Mouse (Mus musculus): ENCODE data around the gene Fam76b. TPM values are rescaled to one million over a fixed set of nuclear protein-coding genes. Genes with fewer than 3 reads are reported as not detected.

Fam76b gene
- polyA plus RNA-seq, 1 experiment from 2014 or later = 28.3 TPM

DNA sequence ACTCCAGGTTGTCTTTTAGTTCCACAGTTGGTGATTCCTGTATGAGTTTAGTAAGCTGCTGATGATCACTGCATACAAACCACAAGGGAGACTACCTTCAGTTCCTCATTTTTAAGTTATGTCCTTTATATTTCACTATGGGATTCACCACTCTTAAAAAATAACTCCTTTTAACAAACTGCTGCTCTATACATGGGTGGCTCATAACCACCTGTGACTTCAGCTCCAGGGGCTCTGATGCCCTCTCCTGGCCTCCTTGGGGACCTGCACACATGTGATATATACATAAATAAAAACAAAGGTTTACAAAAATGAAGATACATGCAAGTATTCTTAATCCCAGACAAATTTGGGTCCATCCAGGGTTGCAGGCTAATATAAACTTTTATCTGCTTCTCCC is 17.6 kb upstream of the Fam76b start:
- H3K4me1 ChIP-seq (ENCODE audit: control insufficient read depth, insufficient read depth, low read length) = no peaks in the 10 kb centered on the region
- H3K4me2 ChIP-seq (ENCODE audit: low read depth, severe bottlenecking) = no peak overlapping the region
- DNase-seq (ENCODE audit: low spot score) = no peak
- no peaks in the 10 kb centered on the region for H3K9me3 ChIP-seq (ENCODE audit: control insufficient read depth, low read length)
- no peak overlapping the region for H3K4me3 ChIP-seq (ENCODE audit: low read depth, low read length)
- ATAC-seq (ENCODE audit: insufficient number of reproducible peaks, low FRiP score, low TSS enrichment, low read depth) = no peak
- peaks cover 18% of the 10 kb centered on the region; the same call in 1 of the 2 replicates for H3K36me3 ChIP-seq (ENCODE audit: control insufficient read depth, insufficient read depth, low read length)
- H3K27me3 ChIP-seq (ENCODE audit: control insufficient read depth, insufficient read depth, low read length) = no peaks in the 10 kb centered on the region
- no peak overlapping the region for H3K27ac ChIP-seq (replicated peaks; ENCODE audit: low read depth, low read length)
- H3K9ac ChIP-seq (ENCODE audit: low read length) = no peak overlapping the region

DNA sequence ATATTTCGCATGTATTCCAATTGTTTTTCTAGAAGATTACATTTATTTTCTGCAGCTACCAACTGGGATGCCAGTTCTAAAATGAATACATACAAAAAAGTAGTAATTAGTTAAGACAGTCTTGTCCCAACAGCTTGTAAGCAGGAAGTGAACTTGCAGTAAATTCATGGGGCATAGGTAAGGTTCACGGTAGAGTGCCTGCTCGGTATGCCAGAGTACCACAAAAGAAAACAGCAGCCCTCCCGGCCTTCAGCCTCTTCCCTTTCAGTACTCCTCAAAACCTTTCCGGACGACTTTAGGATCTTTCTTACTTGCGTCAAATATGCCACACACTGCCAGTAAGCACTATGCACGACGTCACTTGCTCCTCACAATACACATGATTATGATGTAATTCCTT is 9.1 kb upstream of the Fam76b start:
- DNase-seq (ENCODE audit: low spot score) = no peak
- Histone ChIP-seq H3K27me3 (ENCODE audit: control insufficient read depth, insufficient read depth, low read length) (no peaks in the 10 kb centered on the region), H3K36me3 (ENCODE audit: control insufficient read depth, insufficient read depth, low read length) (peaks cover 18% of the 10 kb centered on the region; the same call in 1 of the 2 replicates), H3K4me2 (ENCODE audit: low read depth, severe bottlenecking) (no peak overlapping the region), H3K4me1 (ENCODE audit: control insufficient read depth, insufficient read depth, low read length) (no peaks in the 10 kb centered on the region), H3K9me3 (ENCODE audit: control insufficient read depth, low read length) (no peaks in the 10 kb centered on the region), H3K4me3 (ENCODE audit: low read depth, low read length) (no peak overlapping the region), H3K27ac (replicated peaks; ENCODE audit: low read depth, low read length) (no peak overlapping the region), H3K9ac (ENCODE audit: low read length) (no peak overlapping the region)
- WGBS = 95% methylated on average over 9 of the region's 9 CpGs
- ATAC-seq (ENCODE audit: insufficient number of reproducible peaks, low FRiP score, low TSS enrichment, low read depth) = no peak

DNA sequence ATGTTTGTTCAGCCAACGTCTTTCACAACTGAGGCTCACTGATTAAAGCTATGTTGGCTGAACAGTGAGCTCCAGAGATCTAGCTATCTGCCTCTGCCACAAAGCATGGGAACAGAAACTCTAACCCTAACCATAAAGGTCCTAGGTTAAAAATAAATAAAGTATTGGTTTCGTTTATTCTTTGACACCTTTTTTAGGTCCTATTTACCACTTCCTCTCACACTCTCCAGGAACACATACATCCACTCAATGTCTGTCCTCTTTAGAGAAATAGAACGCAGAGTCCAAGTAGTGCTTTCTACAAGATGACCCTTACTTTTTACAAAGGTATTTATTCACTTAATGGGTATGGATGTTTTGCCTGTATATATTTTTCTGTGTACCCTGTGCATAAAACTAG is 6.7 kb upstream of the Fam76b start:
- H3K4me1 ChIP-seq (ENCODE audit: control insufficient read depth, insufficient read depth, low read length) = peaks cover 6% of the 10 kb centered on the region
- H3K27me3 ChIP-seq (ENCODE audit: control insufficient read depth, insufficient read depth, low read length) = no peaks in the 10 kb centered on the region
- H3K4me3 ChIP-seq (ENCODE audit: low read depth, low read length) = no peak overlapping the region
- H3K36me3 ChIP-seq (ENCODE audit: control insufficient read depth, insufficient read depth, low read length) = peaks cover 16% of the 10 kb centered on the region; the same call in 1 of the 2 replicates
- no peaks in the 10 kb centered on the region for H3K9me3 ChIP-seq (ENCODE audit: control insufficient read depth, low read length)
- no peak overlapping the region for H3K9ac ChIP-seq (ENCODE audit: low read length)
- ATAC-seq (ENCODE audit: insufficient number of reproducible peaks, low FRiP score, low TSS enrichment, low read depth) = no peak
- 89% methylated on average over 3 of the region's 3 CpGs for WGBS
- no peak overlapping the region for H3K27ac ChIP-seq (replicated peaks; ENCODE audit: low read depth, low read length)
- no peak overlapping the region for H3K4me2 ChIP-seq (ENCODE audit: low read depth, severe bottlenecking)
- no peak for DNase-seq (ENCODE audit: low spot score)

DNA sequence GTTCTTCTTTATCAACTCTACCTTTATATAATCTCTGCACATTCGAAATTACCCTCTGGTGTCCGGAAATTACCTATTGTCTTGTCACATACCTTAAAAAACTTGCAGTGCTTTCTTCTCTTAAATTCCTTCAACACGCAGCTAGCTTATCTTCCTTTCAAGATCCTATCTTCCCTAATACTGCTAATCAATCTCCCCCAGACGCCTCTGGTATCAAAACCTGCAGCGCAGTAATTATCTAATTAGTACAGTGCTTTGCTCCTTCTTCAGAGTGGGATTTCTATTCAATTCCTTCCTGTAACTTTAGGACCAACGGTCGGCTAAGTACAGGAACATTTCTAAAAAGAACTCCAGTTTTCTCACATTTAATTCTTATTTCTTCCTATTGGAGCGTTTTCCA is 1.6 kb upstream of the Fam76b start:
- 11% methylated on average over 8 of the region's 8 CpGs for WGBS
- no peaks in the 10 kb centered on the region for H3K27me3 ChIP-seq (ENCODE audit: control insufficient read depth, insufficient read depth, low read length)
- peak overlapping the region; percentile 95 for H3K9ac ChIP-seq (ENCODE audit: low read length)
- ATAC-seq (ENCODE audit: insufficient number of reproducible peaks, low FRiP score, low TSS enrichment, low read depth) = no peak
- H3K9me3 ChIP-seq (ENCODE audit: control insufficient read depth, low read length) = no peaks in the 10 kb centered on the region
- peak overlapping the region; percentile 85 for H3K4me3 ChIP-seq (ENCODE audit: low read depth, low read length)
- peak overlapping the region; percentile 60 for H3K4me2 ChIP-seq (ENCODE audit: low read depth, severe bottlenecking)
- H3K4me1 ChIP-seq (ENCODE audit: control insufficient read depth, insufficient read depth, low read length) = peaks cover 9% of the 10 kb centered on the region
- DNase-seq (ENCODE audit: low spot score) = no peak
- H3K36me3 ChIP-seq (ENCODE audit: control insufficient read depth, insufficient read depth, low read length) = peaks cover 3% of the 10 kb centered on the region; the same call in 1 of the 2 replicates
- peak overlapping the region; percentile 98 for H3K27ac ChIP-seq (replicated peaks; ENCODE audit: low read depth, low read length)

DNA sequence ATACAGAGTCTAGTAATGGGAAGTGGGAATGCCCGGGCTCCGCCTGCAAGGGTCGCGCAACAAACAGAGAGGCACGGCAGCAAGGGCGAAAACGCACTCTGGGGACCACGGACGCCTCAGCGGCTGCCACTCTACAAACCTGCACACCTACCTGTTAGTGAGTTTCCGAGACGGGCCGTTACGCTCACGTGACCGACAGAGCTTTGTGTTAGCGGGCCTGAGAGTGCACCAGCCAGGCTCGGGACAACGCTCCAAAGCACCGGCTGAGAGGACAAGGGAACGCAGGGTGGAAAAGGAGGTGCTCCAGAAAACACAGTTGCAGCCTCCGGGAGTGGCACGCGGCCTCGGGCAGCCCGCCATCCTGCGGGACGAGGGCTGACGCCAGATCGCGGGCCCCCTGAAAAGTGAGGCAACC is 1.1 kb upstream of the Fam76b start:
- Histone ChIP-seq H3K4me2 (ENCODE audit: low read depth, severe bottlenecking) (peak overlapping the region; percentile 60), H3K36me3 (ENCODE audit: control insufficient read depth, insufficient read depth, low read length) (peaks cover 8% of the 10 kb centered on the region; the same call in 1 of the 2 replicates), H3K4me1 (ENCODE audit: control insufficient read depth, insufficient read depth, low read length) (peaks cover 9% of the 10 kb centered on the region)

DNA sequence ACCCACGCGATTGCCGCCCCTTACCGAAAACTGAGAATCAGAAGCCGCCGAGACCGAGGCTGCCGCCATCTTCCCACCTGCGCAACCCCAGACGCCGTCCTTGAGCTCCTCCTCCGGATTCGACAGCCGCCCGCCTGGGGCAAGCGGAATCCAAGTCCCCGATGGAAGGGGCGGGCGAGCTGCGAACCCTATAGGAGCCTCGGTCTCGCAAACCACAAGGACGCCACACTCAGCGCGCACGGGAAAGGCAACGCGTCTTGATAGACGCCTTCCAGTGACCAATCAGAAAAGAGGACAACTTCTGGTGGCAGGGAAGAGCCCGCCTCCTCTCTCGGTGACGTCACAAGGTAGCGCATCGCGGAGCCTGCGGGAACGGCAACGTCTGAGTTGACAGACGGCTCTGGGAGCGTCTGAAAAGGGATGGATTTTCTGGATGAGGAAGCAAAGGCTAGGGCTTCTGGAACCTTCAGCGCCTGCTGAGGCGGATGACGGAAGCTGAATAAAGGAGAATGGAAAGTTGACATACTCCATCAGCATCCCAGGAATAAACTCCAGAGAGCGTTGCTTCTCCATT is 597 bp upstream of the Fam76b start, which contains the start of gene Cep57:
TSS of gene Cep57 (minus strand) at position 276 of the 574 bp plus-strand sequence.
- WGBS = under 1% methylated on average over 44 of the region's 44 CpGs
- DNase-seq (ENCODE audit: low spot score) = peak; percentile 96

More for the DNA sequence above, 1.1 kb upstream of the Fam76b start:
- H3K9me3 ChIP-seq (ENCODE audit: control insufficient read depth, low read length) = no peaks in the 10 kb centered on the region
- peak; percentile 80 for DNase-seq (ENCODE audit: low spot score)
- peak overlapping the region; percentile 98 for H3K27ac ChIP-seq (replicated peaks; ENCODE audit: low read depth, low read length)
- peak overlapping the region; percentile 95 for H3K9ac ChIP-seq (ENCODE audit: low read length)
- peak overlapping the region; percentile 85 for H3K4me3 ChIP-seq (ENCODE audit: low read depth, low read length)
- H3K27me3 ChIP-seq (ENCODE audit: control insufficient read depth, insufficient read depth, low read length) = no peaks in the 10 kb centered on the region
- under 1% methylated on average over 30 of the region's 31 CpGs for WGBS
- peak; percentile 8; the same call in 1 of the 2 replicates for ATAC-seq (ENCODE audit: insufficient number of reproducible peaks, low FRiP score, low TSS enrichment, low read depth)

DNA sequence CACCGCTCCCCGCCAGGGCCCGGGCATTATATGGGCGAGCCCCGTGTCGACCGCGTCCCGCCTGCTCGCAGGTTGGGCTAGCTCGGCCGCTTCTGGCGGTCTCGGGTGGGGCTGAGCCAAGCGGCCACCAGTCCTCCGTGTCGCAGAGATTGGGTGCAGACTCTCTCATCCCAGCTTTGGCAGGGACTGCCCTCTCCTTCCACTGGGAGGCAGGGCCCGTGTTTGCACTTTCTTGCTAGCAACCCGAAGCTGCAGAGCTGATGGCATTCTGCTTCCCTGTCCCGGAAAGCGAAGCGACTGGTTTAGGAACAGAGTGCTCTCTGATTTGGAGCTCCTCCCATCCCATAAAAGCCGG is 548 bp downstream of the Fam76b start:
- 0 out of 2 replicates have a peak, but pooled peaks cover 8% of the 10 kb centered on the region for H3K36me3 ChIP-seq (ENCODE audit: control insufficient read depth, insufficient read depth, low read length)
- no peak for ATAC-seq (ENCODE audit: insufficient number of reproducible peaks, low FRiP score, low TSS enrichment, low read depth)

More for the DNA sequence above, 597 bp upstream of the Fam76b start, which contains the start of gene Cep57:
- Histone ChIP-seq H3K9me3 (ENCODE audit: control insufficient read depth, low read length) (no peaks in the 10 kb centered on the region), H3K36me3 (ENCODE audit: control insufficient read depth, insufficient read depth, low read length) (peaks cover 8% of the 10 kb centered on the region; the same call in 1 of the 2 replicates), H3K4me2 (ENCODE audit: low read depth, severe bottlenecking) (peak within 1 kb of the TSS; percentile 69), H3K4me1 (ENCODE audit: control insufficient read depth, insufficient read depth, low read length) (peaks cover 9% of the 10 kb centered on the region), H3K27ac (replicated peaks; ENCODE audit: low read depth, low read length) (peak within 1 kb of the TSS; percentile 98), H3K9ac (ENCODE audit: low read length) (peak within 1 kb of the TSS; percentile 95), H3K4me3 (ENCODE audit: low read depth, low read length) (peak within 1 kb of the TSS; percentile 85), H3K27me3 (ENCODE audit: control insufficient read depth, insufficient read depth, low read length) (no peaks in the 10 kb centered on the region)
- peak; percentile 95 for ATAC-seq (ENCODE audit: insufficient number of reproducible peaks, low FRiP score, low TSS enrichment, low read depth)

DNA sequence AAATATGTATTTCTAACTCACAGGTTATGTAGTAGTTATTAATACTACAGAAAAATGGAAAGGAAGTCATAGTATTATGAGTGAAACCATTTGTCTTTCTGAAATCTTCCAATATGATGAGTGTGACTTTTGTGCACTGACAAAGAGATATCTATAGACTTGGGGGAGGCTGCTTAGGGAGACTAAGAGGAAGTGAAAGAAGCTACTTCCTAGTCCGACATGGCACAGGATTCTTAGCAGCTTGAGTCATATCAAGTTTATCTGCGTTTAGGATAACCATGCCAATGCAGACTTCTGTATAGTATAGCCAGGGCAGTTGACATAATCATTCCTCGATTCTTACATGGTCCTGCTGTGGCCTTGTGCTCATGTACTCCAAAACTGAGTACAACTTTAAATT is 7.7 kb downstream of the Fam76b start:
- no peak for DNase-seq (ENCODE audit: low spot score)
- Histone ChIP-seq H3K4me2 (ENCODE audit: low read depth, severe bottlenecking) (no peak overlapping the region), H3K27ac (replicated peaks; ENCODE audit: low read depth, low read length) (no peak overlapping the region), H3K4me3 (ENCODE audit: low read depth, low read length) (no peak overlapping the region), H3K4me1 (ENCODE audit: control insufficient read depth, insufficient read depth, low read length) (no peaks in the 10 kb centered on the region), H3K36me3 (ENCODE audit: control insufficient read depth, insufficient read depth, low read length) (peaks cover 20% of the 10 kb centered on the region), H3K9ac (ENCODE audit: low read length) (no peak overlapping the region), H3K27me3 (ENCODE audit: control insufficient read depth, insufficient read depth, low read length) (no peaks in the 10 kb centered on the region), H3K9me3 (ENCODE audit: control insufficient read depth, low read length) (no peaks in the 10 kb centered on the region)
- ATAC-seq (ENCODE audit: insufficient number of reproducible peaks, low FRiP score, low TSS enrichment, low read depth) = no peak
- WGBS = 91% methylated on average over 3 of the region's 3 CpGs

More for the DNA sequence above, 548 bp downstream of the Fam76b start:
- Histone ChIP-seq H3K27me3 (ENCODE audit: control insufficient read depth, insufficient read depth, low read length) (no peaks in the 10 kb centered on the region), H3K4me1 (ENCODE audit: control insufficient read depth, insufficient read depth, low read length) (peaks cover 9% of the 10 kb centered on the region), H3K9me3 (ENCODE audit: control insufficient read depth, low read length) (no peaks in the 10 kb centered on the region), H3K4me2 (ENCODE audit: low read depth, severe bottlenecking) (peak overlapping the region; percentile 69), H3K9ac (ENCODE audit: low read length) (peak overlapping the region; percentile 92), H3K4me3 (ENCODE audit: low read depth, low read length) (peak overlapping the region; percentile 85), H3K27ac (replicated peaks; ENCODE audit: low read depth, low read length) (peak overlapping the region; percentile 89)
- DNase-seq (ENCODE audit: low spot score) = peak; percentile 84
- 0% methylated on average over 23 of the region's 23 CpGs for WGBS
